Mouse (Mus musculus) megakaryocyte, adult 5-6 weeks (primary cell): ENCODE measurements at regions not wholly inside any gene's neighbourhood (a gene's known extent, or its start where the extent isn't known, plus 50 kb on each side); places are given as distances from the start of the nearest gene placed in this dataset.

Experiments
- ATAC-seq: 2 replicates; pipeline ENCODE4 v1.8.0; 2016; ENCODE audit warnings: mild to moderate bottlenecking, inconsistent platforms; ENCODE audit not compliant: poor library complexity, severe bottlenecking

GRCm38 (mm10) chr10:100685748-100686147 is 95.5 kb downstream of the 1700017N19Rik start:
- no peak for ATAC-seq

- no peak for ATAC-seq
Observed at GRCm38 (mm10) chr10:100695944-100696343, 105.7 kb downstream of the 1700017N19Rik start.

- ATAC-seq: no peak
Observed at GRCm38 (mm10) chr10:100699206-100699605, 108.9 kb downstream of the 1700017N19Rik start.

GRCm38 (mm10) chr10:100700281-100701205 is 110.3 kb downstream of the 1700017N19Rik start:
- ATAC-seq: no peak

- ATAC-seq: peak; percentile 59
Observed at GRCm38 (mm10) chr10:100701938-100702337, 111.7 kb downstream of the 1700017N19Rik start.

GRCm38 (mm10) chr10:100716084-100716667 is 125.9 kb downstream of the 1700017N19Rik start:
- ATAC-seq: peak; percentile 56

- no peak for ATAC-seq
Observed at GRCm38 (mm10) chr10:100718574-100718973, 128.3 kb downstream of the 1700017N19Rik start.

GRCm38 (mm10) chr10:100741269-100741668 is 151.0 kb downstream of the 1700017N19Rik start:
- ATAC-seq: no peak

GRCm38 (mm10) chr10:100742065-100742464 is 151.8 kb downstream of the 1700017N19Rik start:
- ATAC-seq: peak; percentile 69

GRCm38 (mm10) chr10:100746151-100746550 is 155.9 kb downstream of the 1700017N19Rik start:
- no peak for ATAC-seq

GRCm38 (mm10) chr10:100754957-100755356 is 164.7 kb downstream of the 1700017N19Rik start:
- no peak for ATAC-seq

- ATAC-seq: no peak
Observed at GRCm38 (mm10) chr10:100774252-100774651, 184.0 kb downstream of the 1700017N19Rik start.

- no peak for ATAC-seq
Observed at GRCm38 (mm10) chr10:100792166-100792565, 201.9 kb downstream of the 1700017N19Rik start.

GRCm38 (mm10) chr10:100792569-100792968 is 202.3 kb downstream of the 1700017N19Rik start:
- ATAC-seq: no peak

- ATAC-seq: no peak
Observed at GRCm38 (mm10) chr10:100795215-100795972, 205.1 kb downstream of the 1700017N19Rik start.

GRCm38 (mm10) chr10:100811639-100812038 is 221.4 kb downstream of the 1700017N19Rik start:
- no peak for ATAC-seq

GRCm38 (mm10) chr10:100834794-100835193 is 244.5 kb downstream of the 1700017N19Rik start:
- ATAC-seq: peak; percentile 43; the same call in 1 of the 2 replicates

- ATAC-seq: no peak
Observed at GRCm38 (mm10) chr10:100853213-100853612, 262.9 kb downstream of the 1700017N19Rik start.

GRCm38 (mm10) chr10:100856509-100856908 is 266.2 kb downstream of the 1700017N19Rik start:
- ATAC-seq: no peak

GRCm38 (mm10) chr10:100865501-100866181 is 275.4 kb downstream of the 1700017N19Rik start:
- ATAC-seq: no peak
